Mouse (Mus musculus) cerebral cortex, adult 2 months (tissue): Measurements from ENCODE around the gene Zfp617.

Experiments used
- WGBS: fragments of 180-500 bp; shearing (Covaris S2); methylation state at CpG from one replicate; pipeline ENCODE4 v1.1.7; 2018; 5-methylcytosine and 5-hydroxymethylcytosine counted together

Gene Zfp617

GRCm38 (mm10) chr8:71908309-71909261, at the start of gene Zfp617, which contains the start of gene Zfp882:
Zfp617 (plus strand) TSS chr8:71908635.
Zfp882 (plus strand) TSS chr8:71908608.
- WGBS = 4% methylated on average over 47 of the region's 47 CpGs

DNA sequence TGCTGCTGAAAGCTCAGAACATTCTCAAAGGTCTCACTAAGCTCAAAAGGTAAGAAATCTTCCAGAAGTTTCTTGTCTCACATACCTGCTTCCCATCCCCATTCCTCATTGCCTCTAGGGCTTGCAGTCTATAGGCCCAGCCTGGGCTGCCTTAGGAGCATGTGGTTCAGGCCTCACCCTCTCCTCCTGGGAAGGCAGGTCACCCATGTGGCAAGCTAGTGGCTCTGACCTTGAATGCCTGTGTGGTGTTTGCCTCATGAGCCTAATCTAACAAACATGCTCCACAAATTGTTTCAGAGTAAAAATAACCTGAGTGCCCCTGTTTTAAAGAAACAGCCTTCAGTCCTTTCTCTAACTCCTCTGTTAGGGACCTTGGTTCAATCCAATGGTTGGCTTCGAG, 46.9 kb upstream of the Zfp617 start:
- WGBS = 70% methylated on average over 1 of the region's 1 CpGs

DNA sequence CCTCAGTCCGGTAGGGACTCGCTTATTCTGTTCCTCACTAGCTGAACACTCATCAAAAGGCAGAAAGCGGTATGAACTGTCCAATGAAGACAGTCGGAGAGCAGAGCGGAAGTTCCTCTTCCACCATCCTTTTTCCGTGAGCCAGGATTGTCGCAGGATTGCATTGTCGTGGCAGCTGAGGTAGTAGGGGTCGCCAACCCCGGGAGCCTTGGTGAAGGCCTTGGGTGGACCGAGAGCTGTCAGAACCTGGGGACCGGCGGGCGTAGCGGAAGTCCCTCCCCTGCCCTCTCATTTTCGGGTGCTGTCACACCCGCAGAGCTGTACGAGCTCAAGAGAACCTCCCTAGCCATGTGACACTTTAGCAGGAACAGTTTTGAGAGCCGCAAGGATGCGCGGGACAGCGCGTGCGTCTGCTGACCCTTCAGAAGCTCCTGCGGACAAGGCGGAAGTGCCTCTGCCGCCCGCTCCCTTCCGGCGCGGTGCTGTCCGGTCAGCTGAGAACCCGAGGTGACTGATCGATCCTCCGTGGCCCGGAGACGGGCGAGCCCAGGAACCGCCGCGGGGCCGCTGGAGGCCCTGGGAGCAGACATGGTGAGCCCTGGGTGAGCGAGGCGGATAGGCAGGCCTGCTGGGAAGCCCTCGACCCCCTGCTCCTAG, 26.7 kb upstream of the Zfp617 start, which contains the start of gene Zfp709:
Gene Zfp709, plus strand, starts transcription at position 402 of the 657 bp plus-strand sequence.
- WGBS = 3% methylated on average over 44 of the region's 45 CpGs

DNA sequence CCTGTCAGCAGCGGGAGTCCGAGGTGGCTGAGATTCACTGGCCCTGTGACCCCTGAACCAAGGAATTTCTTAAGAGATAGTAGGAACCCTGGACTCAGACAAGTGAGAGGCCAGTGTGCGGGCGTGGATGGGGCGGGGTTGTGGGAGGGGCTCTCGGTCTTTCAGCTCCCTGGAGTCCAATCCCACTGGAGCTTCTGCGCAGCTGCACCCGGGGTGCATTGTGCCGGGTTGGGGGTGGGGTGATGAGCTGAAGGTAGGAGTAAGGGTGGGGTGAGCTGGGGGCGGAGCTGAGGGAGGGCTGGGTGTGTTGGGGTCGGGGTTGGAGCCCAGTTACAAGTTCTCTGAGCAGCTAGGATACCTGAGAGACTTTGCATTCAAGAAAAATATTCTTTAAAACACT, 7.8 kb upstream of the Zfp617 start:
- 45% methylated on average over 11 of the region's 11 CpGs for WGBS

DNA sequence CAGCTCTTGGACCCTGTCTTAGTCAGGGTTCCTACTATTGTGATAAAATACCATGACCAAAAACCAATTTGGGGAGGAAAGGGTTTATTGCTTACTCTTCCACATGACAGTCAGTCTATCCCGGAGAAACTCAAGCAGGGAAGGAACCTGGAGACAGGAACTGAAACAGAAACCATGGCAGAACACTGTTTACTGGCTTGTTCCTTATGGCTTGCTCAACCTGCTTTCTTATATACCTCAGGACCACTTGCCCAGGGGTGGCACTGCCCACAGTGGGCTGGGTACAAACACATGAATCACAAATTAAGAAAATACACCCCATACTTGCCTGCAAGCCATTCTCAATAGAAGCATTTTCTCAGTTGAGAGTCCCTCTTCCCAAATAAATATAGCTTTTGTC, 5.4 kb upstream of the Zfp617 start:
- 58% methylated on average over 1 of the region's 1 CpGs for WGBS

DNA sequence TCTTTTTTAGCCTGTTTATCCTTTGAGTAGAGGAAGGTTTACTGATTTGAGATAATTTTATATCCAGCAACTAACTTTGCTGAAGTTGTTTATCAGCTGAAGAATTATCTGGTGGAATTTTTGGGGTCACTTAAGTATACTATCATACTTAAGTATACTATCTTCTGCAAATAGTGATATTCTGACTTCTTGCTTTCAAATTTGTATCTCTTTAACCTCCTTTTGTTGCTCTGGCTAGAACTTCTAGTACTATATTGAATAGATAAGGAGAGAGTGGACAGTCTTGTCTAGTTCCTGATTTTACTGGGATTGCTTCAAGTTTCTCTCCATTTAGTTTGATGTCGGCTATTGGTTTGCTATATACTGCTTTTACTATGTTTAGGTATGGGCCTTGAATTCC, 1.6 kb upstream of the Zfp617 start:
- 93% methylated on average over 1 of the region's 1 CpGs for WGBS

DNA sequence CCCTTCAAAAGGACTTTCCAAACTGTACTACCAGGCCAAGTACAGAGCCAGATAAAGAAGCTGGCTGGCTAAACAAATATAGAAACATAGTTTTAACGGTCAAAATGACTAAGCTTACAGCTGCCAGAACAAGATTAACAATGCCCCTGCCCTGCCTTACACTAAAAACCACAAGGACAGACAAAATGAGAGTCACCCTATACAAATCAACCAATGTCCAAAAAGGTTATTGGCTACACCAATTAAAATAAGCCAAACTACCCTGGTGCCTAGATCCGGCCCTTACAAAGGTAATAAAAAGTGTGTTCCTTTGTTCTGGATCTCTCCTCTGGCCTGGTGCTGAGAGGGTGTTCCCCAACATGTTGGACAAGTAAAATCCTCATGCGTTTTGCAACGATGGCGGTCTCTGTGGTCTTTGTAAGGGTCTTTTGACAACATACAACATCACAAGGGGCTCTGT, 607 bp upstream of the Zfp617 start:
- WGBS = 87% methylated on average over 5 of the region's 5 CpGs

GRCm38 (mm10) chr8:71912286-71912685, 3.9 kb downstream of the Zfp617 start:
- WGBS = 87% methylated on average over 2 of the region's 2 CpGs

GRCm38 (mm10) chr8:71922567-71923401, 14.3 kb downstream of the Zfp617 start:
- WGBS = under 1% methylated on average over 57 of the region's 57 CpGs

GRCm38 (mm10) chr8:71925791-71926190, 17.4 kb downstream of the Zfp617 start:
- WGBS = 98% methylated on average over 5 of the region's 5 CpGs

DNA sequence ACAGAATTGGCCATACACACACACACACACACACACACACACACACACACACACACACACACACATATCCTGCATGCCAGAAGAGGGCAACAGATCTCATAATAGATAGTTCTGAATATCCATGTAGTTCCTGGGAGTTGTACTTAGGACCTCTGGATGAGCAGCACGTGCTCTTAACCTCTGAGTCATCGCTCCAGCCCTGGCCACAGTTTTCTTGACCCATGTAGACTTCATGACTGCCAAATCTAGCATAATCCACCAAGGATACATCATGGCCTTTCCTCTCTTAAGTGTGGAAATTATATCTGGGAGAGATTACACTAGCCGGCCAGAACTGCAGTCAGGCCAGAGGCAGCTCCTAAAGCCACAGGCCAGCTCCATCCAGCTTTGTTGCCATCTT, 18.1 kb downstream of the Zfp617 start:
- WGBS = 99% methylated on average over 3 of the region's 3 CpGs

DNA sequence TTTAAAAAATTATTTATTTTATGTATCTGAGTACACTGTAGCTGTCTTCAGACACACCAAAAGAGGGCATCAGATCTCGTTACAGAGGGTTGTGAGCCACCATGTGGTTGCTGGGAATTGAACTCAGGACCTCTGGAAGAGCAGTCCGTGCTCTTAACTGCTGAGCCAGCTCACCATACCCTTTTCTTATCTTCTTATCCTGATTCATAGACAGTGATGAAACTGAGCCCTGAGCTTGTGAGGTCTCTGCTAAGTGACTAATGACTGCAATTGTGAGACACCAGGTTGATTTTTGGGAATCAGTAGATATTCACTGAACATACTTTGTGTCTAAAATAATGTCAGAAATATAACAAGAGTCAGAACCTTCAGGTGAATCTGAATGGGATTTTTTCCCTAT, 29.6 kb downstream of the Zfp617 start:
- WGBS = 85% methylated on average over 2 of the region's 2 CpGs

- 83% methylated on average over 2 of the region's 2 CpGs for WGBS
These were observed 32.1 kb downstream of the Zfp617 start for GRCm38 (mm10) chr8:71940293-71941208.

GRCm38 (mm10) chr8:71941776-71942175, 33.3 kb downstream of the Zfp617 start:
- 78% methylated on average over 1 of the region's 1 CpGs for WGBS

DNA sequence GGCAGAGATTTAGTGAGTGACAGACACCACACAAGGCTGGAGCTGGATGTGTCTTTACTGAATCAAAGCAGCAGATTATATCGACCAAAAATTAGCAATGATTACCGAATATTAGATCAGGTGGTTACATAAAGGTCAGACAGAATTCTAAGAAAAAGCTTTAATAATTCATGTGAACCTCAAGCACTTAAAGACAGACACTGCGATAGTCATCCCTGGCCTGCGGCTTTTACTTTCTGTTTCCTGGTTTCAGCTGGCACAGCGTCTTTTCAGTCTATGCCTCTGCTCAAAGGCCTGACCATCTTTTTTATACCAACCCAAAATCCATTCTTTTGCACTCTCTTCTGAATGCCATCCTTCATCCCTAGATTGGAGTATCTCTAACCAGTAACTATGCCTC, 40.2 kb downstream of the Zfp617 start:
- WGBS = 87% methylated on average over 5 of the region's 5 CpGs

- WGBS = 4% methylated on average over 34 of the region's 34 CpGs
These were observed 42.2 kb downstream of the Zfp617 start, which contains the start of gene Zfp961 for GRCm38 (mm10) chr8:71950482-71951221. Zfp961 (plus strand) TSS chr8:71951038.

DNA sequence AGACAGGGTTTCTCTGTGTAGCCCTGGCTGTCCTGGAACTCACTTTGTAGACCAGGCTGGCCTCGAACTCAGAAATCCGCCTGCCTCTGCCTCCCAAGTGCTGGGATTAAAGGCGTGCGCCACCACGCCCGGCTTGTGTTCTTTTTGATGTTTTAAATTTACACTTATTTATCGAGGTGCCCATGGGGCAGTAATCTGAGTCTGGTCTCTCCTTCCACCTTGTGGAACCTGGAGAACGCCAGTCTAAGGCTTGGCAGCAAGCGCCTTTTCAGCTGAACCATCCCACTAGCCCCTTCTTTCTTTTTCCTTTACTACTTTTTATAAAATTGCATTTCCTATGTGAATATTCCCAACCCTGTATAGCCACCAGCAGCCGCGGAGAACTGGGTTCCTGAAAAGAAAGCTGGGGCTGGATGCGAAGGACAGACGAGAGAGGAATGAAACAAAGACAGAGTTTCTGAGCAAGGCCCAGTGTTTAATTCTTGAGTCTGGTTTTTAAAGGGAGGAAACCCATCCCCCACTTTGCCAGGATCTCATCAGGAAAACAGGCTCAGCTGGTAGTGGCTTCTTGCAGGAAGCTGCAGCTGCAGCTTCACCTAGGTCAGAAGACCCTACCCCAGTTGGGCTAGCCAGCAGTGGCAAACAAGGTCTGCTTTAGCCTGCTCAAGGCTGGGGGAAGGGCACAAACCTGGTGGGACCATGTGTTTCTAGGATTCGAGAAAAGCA, 43.2 kb downstream of the Zfp617 start:
- 20% methylated on average over 14 of the region's 14 CpGs for WGBS

- 97% methylated on average over 1 of the region's 1 CpGs for WGBS
These were observed 44.1 kb downstream of the Zfp617 start for GRCm38 (mm10) chr8:71952489-71952888.
